Mouse (Mus musculus) forebrain, embryonic 10.5 days (tissue): Measurements from ENCODE around the gene Nbas. TPM values are rescaled to one million over a fixed set of nuclear protein-coding genes. Genes with fewer than 3 reads are reported as not detected.

Experiments
- DNase-seq: peaks from one replicate; pipeline ENCODE4 v3.0.0-alpha.2; 2017; ENCODE audit warnings: low spot score; ENCODE audit errors: extremely low spot score
- H3K27ac ChIP-seq: fragments of 300-500 bp; sonication (generic); 2 replicates; pipeline ENCODE4 v1.5.1; 2016; ENCODE audit warnings: mild to moderate bottlenecking
- H3K27me3 ChIP-seq: fragments of 300-500 bp; sonication (generic); 2 replicates; pipeline ENCODE4 v1.6.1; 2016; ENCODE audit warnings: mild to moderate bottlenecking; ENCODE audit not compliant: poor library complexity, severe bottlenecking
- H3K36me3 ChIP-seq: fragments of 300-500 bp; sonication (generic); replicated peaks from 2 replicates; pipeline ENCODE4 v1.6.1; 2016; ENCODE audit warnings: mild to moderate bottlenecking, moderate library complexity
- H3K4me1 ChIP-seq: fragments of 300-500 bp; sonication (generic); 2 replicates; pipeline ENCODE4 v1.6.1; 2016
- H3K4me3 ChIP-seq: fragments of 300-500 bp; sonication (generic); 2 replicates; pipeline ENCODE4 v1.5.1; 2016; ENCODE audit warnings: mild to moderate bottlenecking, moderate library complexity
- H3K9me3 ChIP-seq: fragments of 300-500 bp; sonication (generic); 2 replicates; pipeline ENCODE4 v1.6.1; 2016; ENCODE audit warnings: mild to moderate bottlenecking, moderate library complexity
- WGBS: fragments of 180-500 bp; shearing (Covaris S2); methylation state at CpG from one replicate; pipeline ENCODE4 v1.1.7; 2016; 5-methylcytosine and 5-hydroxymethylcytosine counted together
- polyA plus RNA-seq: library from polyadenylated mRNA; unstranded; fragments of >200 nt; fragmentation: Nextera tagmentation; extraction: Ambion mirVana; gene quantifications from 2 replicates; pipeline ENCODE4 v1.2.1, GENCODE M21; 2016

The Nbas gene
- polyA plus RNA-seq, 1 experiment from 2014 or later = 14.8 TPM

DNA sequence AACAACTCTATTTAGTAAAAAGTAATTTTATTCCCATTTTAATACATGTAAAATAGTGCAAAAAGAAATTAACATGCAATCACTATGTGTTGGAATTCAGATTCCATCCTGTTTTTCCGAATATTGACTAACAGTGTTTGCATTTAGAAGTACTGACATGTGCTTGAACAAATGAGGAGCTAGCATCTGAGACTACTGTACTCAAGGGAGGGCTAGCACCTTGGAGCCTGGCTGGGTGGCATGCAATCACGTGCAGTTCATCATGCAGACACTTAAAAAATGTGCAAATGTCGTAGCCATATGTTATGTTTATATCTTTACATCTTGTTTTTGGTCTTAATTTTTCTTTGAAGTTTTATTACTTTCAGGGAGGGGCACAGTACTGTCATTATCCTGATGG lies 45.5 kb downstream of the Nbas start:
- H3K4me1 ChIP-seq = no peaks in the 10 kb centered on the region
- peaks cover 21% of the 10 kb centered on the region for H3K36me3 ChIP-seq
- H3K27me3 ChIP-seq = no peaks in the 10 kb centered on the region
- no peak for DNase-seq
- H3K4me3 ChIP-seq = no peak overlapping the region
- WGBS = 94% methylated on average over 3 of the region's 3 CpGs
- H3K27ac ChIP-seq = no peak overlapping the region
- no peaks in the 10 kb centered on the region for H3K9me3 ChIP-seq

DNA sequence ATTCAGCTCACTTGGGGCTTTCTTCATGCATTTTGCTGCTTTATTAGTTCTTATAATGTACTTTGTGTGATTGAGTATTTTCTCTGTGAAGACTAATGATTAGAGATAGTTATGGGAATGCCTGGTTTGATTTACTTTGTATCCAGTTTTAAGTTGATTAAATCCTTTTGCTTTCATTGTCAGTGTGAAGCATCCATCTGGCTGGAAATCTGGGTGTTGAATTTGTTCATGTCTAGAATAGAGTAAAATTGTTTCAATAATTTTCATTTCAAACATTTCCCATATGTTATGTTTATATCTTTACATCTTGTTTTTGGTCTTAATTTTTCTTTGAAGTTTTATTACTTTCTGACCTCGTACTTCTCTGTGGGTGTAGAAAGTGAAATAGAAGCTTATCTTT lies 46.1 kb downstream of the Nbas start:
- H3K27ac ChIP-seq = no peak overlapping the region
- no peaks in the 10 kb centered on the region for H3K27me3 ChIP-seq
- no peaks in the 10 kb centered on the region for H3K9me3 ChIP-seq
- H3K36me3 ChIP-seq = peaks cover 17% of the 10 kb centered on the region
- H3K4me1 ChIP-seq = no peaks in the 10 kb centered on the region
- no peak overlapping the region for H3K4me3 ChIP-seq
- DNase-seq = no peak
- 87% methylated on average over 1 of the region's 1 CpGs for WGBS

DNA sequence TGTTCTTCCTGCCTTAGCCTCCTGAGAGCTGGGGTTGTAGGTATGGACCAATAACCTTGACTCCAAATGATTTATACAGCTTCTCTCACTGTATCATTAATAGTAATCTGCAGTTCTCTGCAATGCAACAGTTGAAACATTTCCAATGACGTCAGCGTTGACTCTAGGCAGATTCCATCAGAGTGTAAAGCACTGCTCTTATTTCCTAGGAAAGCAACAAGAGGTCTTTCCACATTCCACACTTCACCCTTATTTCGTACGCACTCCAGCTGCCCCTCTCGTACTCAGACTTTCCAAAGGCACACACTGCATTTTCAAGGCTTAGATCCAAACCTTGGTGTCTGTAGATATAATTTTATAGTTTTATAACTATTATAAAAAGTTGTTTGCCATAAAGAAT lies 73.6 kb downstream of the Nbas start:
- 95% methylated on average over 5 of the region's 5 CpGs for WGBS
- no peak overlapping the region for H3K4me3 ChIP-seq
- H3K27ac ChIP-seq = no peak overlapping the region
- H3K9me3 ChIP-seq = no peaks in the 10 kb centered on the region
- DNase-seq = no peak
- H3K27me3 ChIP-seq = no peaks in the 10 kb centered on the region
- H3K4me1 ChIP-seq = no peaks in the 10 kb centered on the region
- H3K36me3 ChIP-seq = peaks cover 26% of the 10 kb centered on the region

DNA sequence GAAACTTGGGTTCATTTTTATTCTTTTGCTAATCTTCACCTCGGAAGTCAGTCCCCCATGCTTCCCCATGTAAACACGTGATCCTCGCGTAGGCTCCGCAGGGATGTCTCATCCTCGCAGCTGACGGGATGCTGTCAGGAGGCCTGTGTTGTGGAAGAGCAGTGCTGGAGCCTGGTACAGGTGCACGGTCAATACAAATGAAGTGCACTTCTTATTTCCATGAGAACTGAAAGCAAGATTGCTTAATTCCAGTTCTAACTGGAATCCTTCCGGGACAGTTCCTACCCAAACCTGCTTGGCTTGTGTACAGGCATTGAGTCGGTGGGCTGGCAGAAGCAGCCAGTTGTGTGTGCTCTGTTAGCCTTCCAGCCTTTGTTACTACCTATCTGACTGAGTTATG lies 87.3 kb downstream of the Nbas start:
- Histone ChIP-seq H3K4me3 (no peak overlapping the region), H3K4me1 (no peaks in the 10 kb centered on the region; the same call in 1 of the 2 replicates), H3K27ac (no peak overlapping the region), H3K9me3 (no peaks in the 10 kb centered on the region), H3K36me3 (peaks cover 28% of the 10 kb centered on the region), H3K27me3 (no peaks in the 10 kb centered on the region)
- 93% methylated on average over 10 of the region's 10 CpGs for WGBS
- no peak for DNase-seq

DNA sequence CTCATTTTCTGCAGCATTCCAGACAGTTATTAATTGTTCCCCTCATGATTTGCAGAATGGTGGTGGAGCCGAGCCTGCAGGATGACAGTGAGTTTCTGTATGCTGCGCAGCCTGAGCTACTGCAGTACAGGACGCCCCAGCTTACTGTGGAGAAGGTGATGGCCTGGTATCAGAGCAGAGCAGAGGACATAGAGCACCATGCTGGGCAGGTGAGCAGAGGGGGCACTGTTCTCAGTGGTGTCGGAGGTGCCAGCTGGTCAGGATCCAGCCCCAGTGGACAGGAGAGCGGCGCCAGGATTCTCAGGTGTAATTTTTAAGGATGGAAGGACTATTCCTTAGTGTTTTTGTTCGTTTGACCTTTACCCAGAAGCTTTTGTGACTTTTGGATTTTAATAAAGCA lies 87.8 kb downstream of the Nbas start:
- WGBS = 89% methylated on average over 7 of the region's 7 CpGs

DNA sequence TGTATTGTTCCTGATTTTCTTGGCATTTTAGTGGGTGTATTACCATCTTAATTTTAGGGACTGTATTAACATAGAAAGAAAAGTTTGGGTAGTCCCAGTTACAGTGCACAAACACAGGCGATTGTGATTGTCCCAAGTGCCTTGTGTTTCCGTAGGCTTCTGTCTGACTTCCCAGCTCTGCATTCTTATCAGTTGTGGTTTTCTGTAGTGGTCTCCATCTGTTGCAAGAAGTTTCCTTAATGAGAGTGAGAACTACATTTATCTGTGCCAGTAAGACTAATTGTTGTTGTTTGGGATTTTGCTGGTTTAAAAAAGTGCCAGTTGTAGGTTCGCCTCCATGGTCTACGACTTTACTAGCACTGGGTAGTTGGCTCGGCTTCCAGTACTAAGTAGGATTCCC lies 88.3 kb downstream of the Nbas start:
- WGBS = 94% methylated on average over 5 of the region's 5 CpGs
- DNase-seq = no peak
- H3K27me3 ChIP-seq = no peaks in the 10 kb centered on the region
- H3K27ac ChIP-seq = no peak overlapping the region
- H3K4me1 ChIP-seq = no peaks in the 10 kb centered on the region; the same call in 1 of the 2 replicates
- peaks cover 36% of the 10 kb centered on the region for H3K36me3 ChIP-seq
- H3K4me3 ChIP-seq = no peak overlapping the region
- H3K9me3 ChIP-seq = no peaks in the 10 kb centered on the region

More for the DNA sequence above, 87.8 kb downstream of the Nbas start:
- Histone ChIP-seq H3K36me3 (peaks cover 31% of the 10 kb centered on the region), H3K4me1 (no peaks in the 10 kb centered on the region; the same call in 1 of the 2 replicates), H3K27ac (no peak overlapping the region), H3K27me3 (no peaks in the 10 kb centered on the region), H3K9me3 (no peaks in the 10 kb centered on the region), H3K4me3 (no peak overlapping the region)
- DNase-seq = no peak

DNA sequence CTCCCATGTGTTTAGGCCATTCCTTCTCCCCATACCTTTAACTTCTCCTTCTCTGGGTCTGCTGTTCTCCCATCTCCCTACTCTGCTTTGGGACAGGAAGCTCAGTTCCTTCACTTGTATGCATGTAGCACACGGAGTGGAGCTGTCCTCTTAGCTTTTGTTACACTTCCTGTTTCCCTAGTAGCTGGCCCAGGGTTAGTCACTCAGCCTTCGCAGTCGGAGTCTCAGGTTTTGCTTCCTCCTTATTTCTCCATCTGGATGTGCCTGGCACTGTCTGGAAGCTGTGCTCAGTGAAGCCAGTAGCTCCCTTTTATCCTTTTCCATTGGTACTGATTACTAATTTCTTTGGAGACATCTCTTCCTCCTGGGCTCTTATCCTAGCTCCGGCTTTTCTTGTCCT lies 89.9 kb downstream of the Nbas start:
- no peak for DNase-seq
- WGBS = 90% methylated on average over 4 of the region's 4 CpGs
- no peak overlapping the region for H3K27ac ChIP-seq
- H3K27me3 ChIP-seq = no peaks in the 10 kb centered on the region
- H3K36me3 ChIP-seq = peaks cover 46% of the 10 kb centered on the region
- no peak overlapping the region for H3K4me3 ChIP-seq
- no peaks in the 10 kb centered on the region for H3K9me3 ChIP-seq
- H3K4me1 ChIP-seq = no peaks in the 10 kb centered on the region; the same call in 1 of the 2 replicates

DNA sequence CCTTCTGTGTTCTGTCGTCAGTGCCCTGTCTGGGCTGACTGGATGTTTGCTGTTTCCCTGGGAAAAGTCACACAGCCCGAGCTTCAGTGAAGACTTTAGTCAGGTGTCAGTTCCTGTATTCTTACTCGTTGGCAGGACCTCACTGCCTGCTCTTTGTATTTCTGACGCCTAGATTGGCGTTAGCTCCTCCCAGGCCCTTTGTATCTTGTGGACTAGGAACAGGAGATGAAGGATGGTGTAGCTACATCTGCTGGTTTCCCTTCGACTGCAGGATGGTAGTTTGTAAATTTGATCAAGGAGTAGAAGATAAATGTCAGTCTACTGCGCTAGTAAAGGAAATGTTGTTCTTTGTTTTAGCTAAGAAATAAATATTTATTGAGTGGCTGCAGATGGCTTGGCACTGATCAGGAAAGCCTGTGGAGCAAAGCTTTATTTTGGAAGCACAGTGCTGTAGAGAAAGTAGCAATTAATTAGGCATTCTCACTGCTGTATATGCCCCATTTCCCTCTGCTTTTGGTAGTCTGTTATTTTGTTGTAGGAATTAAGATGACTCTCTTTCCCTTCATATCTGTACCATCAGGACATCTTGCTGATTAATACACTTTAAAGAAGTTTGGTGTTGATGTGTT lies 91.4 kb downstream of the Nbas start:
- 53% methylated on average over 7 of the region's 7 CpGs for WGBS
- no peak overlapping the region for H3K4me3 ChIP-seq
- H3K36me3 ChIP-seq = peaks cover 46% of the 10 kb centered on the region
- no peaks in the 10 kb centered on the region for H3K27me3 ChIP-seq
- no peaks in the 10 kb centered on the region; the same call in 1 of the 2 replicates for H3K4me1 ChIP-seq
- no peak for DNase-seq
- H3K27ac ChIP-seq = no peak overlapping the region
- H3K9me3 ChIP-seq = no peaks in the 10 kb centered on the region

DNA sequence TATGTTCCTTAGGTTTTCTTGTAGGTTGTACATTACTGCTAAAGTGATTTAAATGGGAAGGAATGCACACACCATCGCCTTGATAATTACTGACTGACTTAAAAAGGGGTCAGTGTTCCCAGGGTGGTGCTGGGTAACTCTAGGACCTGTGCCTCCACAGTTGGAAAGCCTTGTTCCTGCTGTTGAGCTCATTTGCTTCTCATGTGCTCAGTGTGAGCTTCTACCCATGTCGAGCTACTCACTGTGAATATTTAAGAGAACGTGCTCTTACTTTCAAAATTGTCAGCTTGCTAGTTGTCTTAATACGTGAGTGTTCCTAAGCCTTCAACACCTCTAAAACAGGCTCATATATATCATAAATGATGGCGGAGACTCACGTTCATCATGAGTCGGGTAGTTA lies 112.6 kb downstream of the Nbas start:
- Histone ChIP-seq H3K4me3 (no peak overlapping the region), H3K36me3 (peaks cover 4% of the 10 kb centered on the region), H3K27ac (no peak overlapping the region), H3K27me3 (no peaks in the 10 kb centered on the region), H3K9me3 (no peaks in the 10 kb centered on the region), H3K4me1 (no peaks in the 10 kb centered on the region)
- no peak for DNase-seq
- 94% methylated on average over 7 of the region's 7 CpGs for WGBS

DNA sequence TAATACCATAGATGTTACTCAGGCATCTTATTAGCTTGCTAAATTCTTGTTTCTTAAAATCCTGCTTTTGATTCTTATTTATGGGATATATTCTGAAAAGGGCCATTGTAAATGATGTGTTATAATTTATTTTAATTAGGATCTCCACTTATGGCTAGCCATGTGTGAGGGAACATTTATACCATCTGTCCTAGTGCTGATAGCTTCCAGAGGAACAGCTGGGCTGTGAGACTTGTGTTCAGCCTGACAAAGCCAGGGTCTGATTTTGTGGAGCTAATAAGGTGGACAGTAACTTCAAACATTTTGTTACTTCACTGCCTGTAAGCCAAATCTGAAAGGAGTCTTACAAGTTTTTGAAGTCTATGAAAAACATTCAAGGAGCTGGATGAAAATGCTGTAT lies 113.1 kb downstream of the Nbas start:
- Histone ChIP-seq H3K4me1 (no peaks in the 10 kb centered on the region), H3K27ac (no peak overlapping the region), H3K4me3 (no peak overlapping the region), H3K27me3 (no peaks in the 10 kb centered on the region), H3K36me3 (peaks cover 3% of the 10 kb centered on the region), H3K9me3 (no peaks in the 10 kb centered on the region)
- no peak for DNase-seq

DNA sequence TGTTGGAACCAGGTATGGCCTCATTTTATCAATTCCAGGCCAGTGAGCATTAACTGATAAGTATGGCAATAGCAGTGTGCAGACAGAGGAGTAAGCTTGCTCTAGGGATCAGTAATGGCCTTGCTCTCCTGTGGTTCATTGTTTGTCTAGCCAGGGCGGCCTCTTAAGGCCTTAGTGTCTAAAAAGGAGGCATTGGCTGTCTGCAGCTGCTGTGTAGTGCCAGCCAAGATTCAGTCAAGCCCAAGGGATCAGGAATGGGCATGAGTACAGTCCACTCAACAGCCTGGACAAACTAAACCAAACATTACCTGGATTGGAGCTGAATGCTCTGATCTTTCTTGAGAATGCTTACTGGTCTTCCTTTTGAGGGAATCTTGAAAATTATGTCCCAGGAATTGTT lies 120.7 kb downstream of the Nbas start:
- no peak overlapping the region for H3K4me3 ChIP-seq
- WGBS = 91% methylated on average over 1 of the region's 1 CpGs
- H3K36me3 ChIP-seq = peaks cover 17% of the 10 kb centered on the region
- H3K27ac ChIP-seq = no peak overlapping the region
- no peak for DNase-seq
- H3K27me3 ChIP-seq = no peaks in the 10 kb centered on the region
- no peaks in the 10 kb centered on the region for H3K9me3 ChIP-seq
- no peaks in the 10 kb centered on the region for H3K4me1 ChIP-seq

DNA sequence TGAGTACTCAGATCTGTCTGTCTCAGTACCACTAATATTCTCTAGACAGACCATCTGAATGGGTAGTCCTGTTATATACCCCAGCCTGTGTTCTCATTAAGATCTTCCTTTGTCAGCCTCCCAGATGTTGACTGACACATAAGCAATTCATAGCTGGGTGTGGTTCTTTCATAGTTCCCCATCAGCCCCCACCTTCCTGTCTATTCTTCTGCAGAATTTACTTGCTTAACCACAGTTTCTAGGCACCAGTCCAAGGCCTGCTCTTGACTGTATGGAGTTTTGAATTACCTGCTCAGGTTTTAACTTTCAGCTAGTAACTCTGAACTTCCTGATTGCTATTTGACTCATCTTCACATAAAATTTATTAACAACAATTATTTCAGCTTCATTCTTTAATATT lies 141.3 kb downstream of the Nbas start:
- Histone ChIP-seq H3K27ac (no peak overlapping the region), H3K4me1 (no peaks in the 10 kb centered on the region), H3K27me3 (no peaks in the 10 kb centered on the region), H3K9me3 (no peaks in the 10 kb centered on the region), H3K4me3 (no peak overlapping the region), H3K36me3 (no peaks in the 10 kb centered on the region)
- DNase-seq = no peak

DNA sequence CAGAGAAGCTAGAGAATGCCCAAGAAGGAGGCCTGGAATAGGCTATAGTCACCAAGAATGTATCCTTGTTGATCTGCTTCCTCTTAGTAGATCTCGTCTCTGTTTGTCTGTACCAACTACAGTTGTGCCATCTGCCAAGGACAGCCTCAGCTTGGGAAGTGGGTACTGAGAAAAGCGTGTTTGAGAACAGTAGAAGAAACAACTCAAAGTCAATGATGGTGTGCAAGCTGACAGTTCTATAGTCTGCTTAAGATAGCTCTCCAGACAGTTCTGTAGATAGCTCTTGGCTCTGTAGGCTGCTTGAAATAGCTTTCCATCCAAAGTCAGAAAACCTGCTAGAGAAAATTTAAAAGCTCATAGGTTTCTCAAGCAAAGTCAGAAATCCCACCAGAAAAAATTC lies 149.7 kb downstream of the Nbas start:
- Histone ChIP-seq H3K4me3 (no peak overlapping the region), H3K27me3 (no peaks in the 10 kb centered on the region), H3K36me3 (peaks cover 10% of the 10 kb centered on the region), H3K9me3 (no peaks in the 10 kb centered on the region), H3K4me1 (no peaks in the 10 kb centered on the region), H3K27ac (no peak overlapping the region)
- DNase-seq = no peak
- WGBS = 93% methylated on average over 2 of the region's 2 CpGs

DNA sequence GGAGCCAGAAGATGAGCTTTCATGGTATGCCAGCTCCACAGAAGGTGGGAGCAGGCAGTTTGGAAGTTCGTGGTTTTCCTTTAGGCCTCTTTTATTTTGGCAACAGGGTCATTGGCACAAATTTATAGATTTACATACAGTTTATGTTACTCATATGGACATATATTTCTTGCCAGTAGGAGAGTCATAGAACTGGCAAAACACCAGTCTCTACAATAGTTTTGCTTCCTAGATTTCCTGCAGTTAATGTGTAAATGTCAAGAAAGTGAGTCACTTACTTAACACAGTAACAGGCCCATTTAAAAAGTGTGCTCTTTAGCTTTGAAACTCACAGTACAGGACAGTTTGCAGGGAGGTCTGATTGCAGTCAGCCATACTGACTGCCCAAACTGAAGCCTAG lies 161.3 kb downstream of the Nbas start:
- DNase-seq = no peak
- H3K27me3 ChIP-seq = no peaks in the 10 kb centered on the region
- no peak overlapping the region for H3K27ac ChIP-seq
- no peak overlapping the region for H3K4me3 ChIP-seq
- peaks cover 2% of the 10 kb centered on the region; the same call in 1 of the 2 replicates for H3K9me3 ChIP-seq
- peaks cover 18% of the 10 kb centered on the region for H3K36me3 ChIP-seq
- 93% methylated on average over 1 of the region's 1 CpGs for WGBS
- H3K4me1 ChIP-seq = no peaks in the 10 kb centered on the region
